Mouse (Mus musculus): Measurements from ENCODE around the gene Tank.

The Tank gene

GRCm38 (mm10) chr2:61655382-61656281, 77.2 kb downstream of the Tank start:
- peak; percentile 19 for DNase-seq (ENCODE audit: low read depth, low spot score)

GRCm38 (mm10) chr2:61656421-61657411, 78.3 kb downstream of the Tank start:
- DNase-seq (ENCODE audit: low read depth, low spot score) = peak; percentile 57

GRCm38 (mm10) chr2:61659254-61659653, 80.9 kb downstream of the Tank start:
- no peak for DNase-seq (ENCODE audit: low read depth, low spot score)

- no peak for DNase-seq (ENCODE audit: low read depth, low spot score)
Measured at GRCm38 (mm10) chr2:61662833-61663232, 84.4 kb downstream of the Tank start.

GRCm38 (mm10) chr2:61663573-61664241, 85.3 kb downstream of the Tank start:
- no peak for DNase-seq (ENCODE audit: low read depth, low spot score)

GRCm38 (mm10) chr2:61667420-61667819, 89.0 kb downstream of the Tank start:
- no peak for DNase-seq (ENCODE audit: low read depth, low spot score)

GRCm38 (mm10) chr2:61668260-61668659, 89.9 kb downstream of the Tank start:
- peak; percentile 14 for DNase-seq (ENCODE audit: low read depth, low spot score)

GRCm38 (mm10) chr2:61674555-61674954, 96.2 kb downstream of the Tank start:
- no peak for DNase-seq (ENCODE audit: low read depth, low spot score)

GRCm38 (mm10) chr2:61681572-61681971, 103.2 kb downstream of the Tank start:
- no peak for DNase-seq (ENCODE audit: low read depth, low spot score)

- DNase-seq (ENCODE audit: low read depth, low spot score) = no peak
Measured at GRCm38 (mm10) chr2:61686533-61686932, 108.1 kb downstream of the Tank start.

- DNase-seq (ENCODE audit: low read depth, low spot score) = no peak
Measured at GRCm38 (mm10) chr2:61689086-61689485, 110.7 kb downstream of the Tank start.
